Mouse (Mus musculus): ENCODE results near the gene Gm42688.

- TF ChIP-seq CTCF (IDR thresholded peaks at IDR 0.05; ENCODE audit: extremely low read depth, insufficient read length, insufficient replicate concordance, low read depth, low read length) (0 out of 2 replicates have a peak, but pooled peaks have one; percentile 32), POLR2A (IDR thresholded peaks at IDR 0.05; ENCODE audit: low read depth, low read length) (peak; percentile 95)
Observed at GRCm38 (mm10) chr6:83115011-83115671, 13.7 kb downstream of the Gm42688 start, which contains the start of gene Mogs.
